Mouse (Mus musculus): ENCODE data around the gene H2-Q10.
"Not testable (repeated sequence)": the region's sequence is repeated elsewhere in the genome, so short reads cannot be mapped to it uniquely, and the experiment has no call there.

Gene H2-Q10

DNA sequence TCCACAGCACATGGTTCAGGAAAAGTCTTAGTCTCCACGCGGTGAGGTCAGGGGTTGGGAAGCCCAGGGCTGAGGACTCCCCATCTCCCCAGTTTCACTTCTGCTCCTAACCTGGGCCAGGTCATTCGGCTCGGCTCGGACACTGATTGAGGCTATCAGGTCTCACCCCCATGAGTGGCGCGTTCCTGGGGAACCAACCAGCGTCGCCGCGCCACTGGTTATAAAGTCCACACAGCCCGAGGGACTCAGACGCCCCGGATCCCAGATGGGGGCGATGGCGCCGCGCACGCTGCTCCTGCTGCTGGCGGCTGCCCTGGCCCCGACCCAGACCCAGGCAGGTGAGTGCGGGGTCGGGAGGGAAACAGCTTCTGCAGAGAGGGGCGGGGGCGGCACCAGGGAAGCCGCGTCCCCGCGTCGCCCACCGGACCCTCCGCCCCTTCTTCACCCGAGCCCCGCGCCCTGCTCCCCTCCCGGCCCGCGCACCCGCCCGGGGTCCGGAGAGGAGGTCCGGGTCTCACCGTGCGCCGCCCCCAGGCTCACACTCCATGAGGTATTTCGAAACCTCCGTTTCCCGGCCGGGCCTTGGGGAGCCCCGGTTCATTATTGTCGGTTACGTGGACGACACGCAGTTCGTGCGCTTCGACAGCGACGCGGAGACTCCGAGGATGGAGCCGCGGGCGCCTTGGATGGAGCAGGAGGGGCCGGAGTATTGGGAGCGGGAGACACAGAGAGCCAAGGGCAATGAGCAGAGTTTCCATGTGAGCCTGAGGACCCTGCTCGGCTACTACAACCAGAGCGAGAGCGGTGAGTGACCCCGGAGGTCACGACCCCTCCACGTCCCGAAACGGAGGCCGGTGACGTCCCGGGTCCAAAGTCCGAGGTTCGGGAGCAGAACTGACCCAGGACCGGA lies at the start of gene H2-Q10:
H2-Q10 (plus strand) TSS at position 248 of the 910 bp plus-strand sequence.
- DNase-seq (ENCODE audit: low read depth, low spot score) = no peak

DNA sequence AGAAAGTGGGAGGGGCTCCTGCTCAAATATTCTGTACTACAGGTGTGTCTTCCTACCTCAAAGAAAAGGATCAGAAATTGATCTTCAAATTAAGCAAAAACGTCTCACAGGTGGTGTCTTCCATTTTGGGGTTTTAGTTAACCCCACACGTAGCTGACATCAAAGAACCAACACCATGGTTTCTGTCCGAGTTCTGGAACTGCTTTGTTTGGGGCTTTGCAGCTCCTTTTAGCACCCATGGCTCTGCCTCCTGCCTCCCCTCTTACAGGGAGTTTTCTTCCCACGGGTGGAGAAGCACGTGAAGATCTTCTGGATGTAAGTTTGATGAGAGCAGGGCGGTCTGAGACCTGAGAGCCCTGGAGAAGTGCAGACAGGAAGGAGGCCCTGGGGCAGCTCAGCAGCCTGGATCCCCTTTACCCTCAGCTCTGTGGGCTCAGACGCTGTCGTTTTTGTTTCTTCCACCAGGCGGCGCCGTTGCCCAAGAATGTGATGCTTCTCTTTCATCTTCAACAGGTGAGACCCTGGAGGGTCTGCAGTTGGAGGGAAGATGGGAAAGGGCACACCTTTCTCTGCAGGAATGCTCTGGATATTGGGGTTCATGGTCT lies 49.6 kb upstream of the H2-Q10 start:
- not testable (repeated sequence) for DNase-seq (ENCODE audit: low read depth, low spot score)

DNA sequence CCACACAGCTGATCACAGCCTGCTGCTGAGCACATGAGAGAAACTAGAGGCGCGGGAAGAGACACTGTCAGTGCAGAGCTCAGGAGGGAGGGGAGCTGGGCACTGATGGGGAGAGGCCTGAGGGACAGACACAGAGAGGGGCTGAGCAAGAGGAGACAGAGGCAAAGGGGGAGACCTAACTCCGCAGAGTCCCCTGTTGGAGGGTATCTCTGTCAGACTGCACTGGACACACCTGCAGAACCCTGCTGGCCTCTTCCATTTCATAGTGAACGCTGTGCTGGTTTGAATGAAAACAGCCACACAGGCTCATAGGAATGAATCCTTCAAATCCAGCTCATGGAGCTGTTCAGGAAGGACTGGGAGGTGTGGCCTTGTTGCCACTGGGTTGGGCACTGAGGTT lies 48.6 kb upstream of the H2-Q10 start:
- not testable (repeated sequence) for DNase-seq (ENCODE audit: low read depth, low spot score)

DNA sequence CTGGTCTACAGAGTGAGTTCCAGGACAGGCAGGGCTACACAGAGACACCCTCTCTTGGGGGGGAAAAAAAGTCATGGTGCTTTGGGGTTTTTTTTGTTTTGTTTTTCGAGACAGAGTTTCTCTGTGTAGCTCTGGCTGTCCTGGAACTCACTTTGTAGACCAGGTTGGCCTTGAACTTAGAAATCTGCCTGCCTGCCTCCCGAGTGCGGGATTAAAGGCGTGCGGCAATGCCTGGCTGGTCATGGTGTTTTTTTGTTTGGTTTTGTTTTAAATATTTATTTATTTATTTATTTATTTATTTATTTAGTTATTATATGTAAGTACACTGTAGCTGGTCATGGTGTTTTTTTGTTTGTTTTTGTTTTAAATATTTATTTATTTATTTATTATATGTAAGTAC lies 47.5 kb upstream of the H2-Q10 start:
- not testable (repeated sequence) for DNase-seq (ENCODE audit: low read depth, low spot score)

DNA sequence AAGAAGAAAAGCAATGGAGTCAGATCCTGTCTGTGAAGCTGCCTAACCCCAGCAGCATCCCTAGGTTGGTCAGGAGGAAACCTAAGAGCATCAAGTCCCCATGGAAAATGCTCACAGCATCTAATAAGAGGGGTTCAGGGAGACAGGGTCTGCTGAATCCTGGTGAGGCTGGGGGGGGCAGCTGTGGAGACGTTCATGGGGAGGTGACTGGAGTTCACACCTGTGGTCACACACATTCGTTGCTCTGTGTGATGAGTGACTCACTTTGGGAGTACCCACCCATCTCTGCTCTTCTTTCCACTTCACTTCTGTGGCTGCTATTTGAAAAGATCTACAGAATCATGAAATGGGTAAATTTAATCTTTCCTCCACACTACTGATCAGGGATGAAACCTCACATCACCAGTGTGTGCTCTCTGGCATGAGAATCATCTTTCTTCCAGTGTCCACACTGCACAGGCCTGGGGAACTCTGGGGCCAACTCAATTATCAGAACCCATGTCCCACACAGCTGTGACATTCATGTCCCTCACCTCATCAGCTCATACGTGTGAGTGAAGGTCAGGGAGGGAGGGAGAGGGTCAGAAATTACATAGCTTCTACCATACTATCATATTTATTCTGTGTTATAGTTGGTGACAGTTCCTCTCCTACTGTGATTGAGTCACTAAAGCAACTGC lies 46.6 kb upstream of the H2-Q10 start:
- not testable (repeated sequence) for DNase-seq (ENCODE audit: low read depth, low spot score)

DNA sequence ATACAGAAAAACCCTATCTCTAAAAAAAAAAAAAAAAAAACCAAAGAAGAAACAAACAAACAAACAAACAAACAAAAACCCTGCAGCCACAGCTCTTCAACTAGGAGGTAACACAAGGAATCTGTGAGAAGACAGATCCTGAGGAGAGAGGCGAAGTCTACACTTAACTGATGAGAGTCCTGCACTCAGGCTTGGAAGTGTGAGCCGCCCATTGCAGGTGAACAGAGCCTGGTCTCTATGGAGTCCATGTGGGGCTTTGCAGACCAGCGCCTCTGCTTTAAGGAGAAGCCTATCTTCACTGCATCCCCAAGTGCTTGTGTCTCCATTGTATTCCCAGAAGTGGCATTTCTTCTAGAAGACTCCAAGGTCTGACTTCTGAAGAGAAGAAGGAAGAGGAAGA lies 45.8 kb upstream of the H2-Q10 start:
- not testable (repeated sequence) for DNase-seq (ENCODE audit: low read depth, low spot score)

DNA sequence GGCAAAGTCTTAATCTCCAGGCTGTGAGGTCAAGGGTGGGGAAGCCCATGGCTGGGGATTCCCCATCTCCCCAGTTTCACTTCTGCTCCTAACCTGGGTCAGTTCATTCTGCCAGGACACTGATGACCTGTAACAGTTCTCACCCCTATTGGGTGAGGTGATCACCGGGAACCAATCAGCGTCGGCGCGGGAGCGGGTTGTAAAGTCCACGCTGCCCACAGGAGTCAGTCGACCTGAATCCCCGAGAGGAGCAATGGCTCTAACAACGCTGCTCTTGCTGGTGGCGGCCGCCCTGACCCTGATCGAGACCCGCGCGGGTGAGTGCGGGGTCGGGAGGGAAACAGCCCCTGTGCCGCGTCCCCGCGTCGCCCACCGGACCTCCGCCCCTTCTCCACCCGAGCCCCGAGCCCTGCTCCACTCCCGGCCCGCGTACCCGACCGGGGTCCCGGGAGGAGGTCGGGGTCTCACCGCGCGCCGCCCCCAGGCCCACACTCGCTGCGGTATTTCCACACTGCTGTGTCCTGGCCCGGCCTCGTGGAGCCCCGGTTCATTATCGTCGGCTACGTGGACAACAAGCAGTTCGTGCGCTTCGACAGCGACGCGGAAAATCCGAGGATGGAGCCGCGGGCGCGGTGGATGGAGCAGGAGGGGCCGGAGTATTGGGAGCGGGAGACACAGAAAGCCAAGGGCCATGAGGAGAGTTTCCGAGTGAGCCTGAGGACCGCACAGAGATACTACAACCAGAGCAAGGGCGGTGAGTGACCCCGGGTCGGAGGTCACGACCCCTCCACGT lies 45.1 kb upstream of the H2-Q10 start, which contains the start of gene H2-Q6:
H2-Q6 (plus strand) TSS at position 227 of the 793 bp plus-strand sequence.
- DNase-seq (ENCODE audit: low read depth, low spot score) = not testable (repeated sequence)

DNA sequence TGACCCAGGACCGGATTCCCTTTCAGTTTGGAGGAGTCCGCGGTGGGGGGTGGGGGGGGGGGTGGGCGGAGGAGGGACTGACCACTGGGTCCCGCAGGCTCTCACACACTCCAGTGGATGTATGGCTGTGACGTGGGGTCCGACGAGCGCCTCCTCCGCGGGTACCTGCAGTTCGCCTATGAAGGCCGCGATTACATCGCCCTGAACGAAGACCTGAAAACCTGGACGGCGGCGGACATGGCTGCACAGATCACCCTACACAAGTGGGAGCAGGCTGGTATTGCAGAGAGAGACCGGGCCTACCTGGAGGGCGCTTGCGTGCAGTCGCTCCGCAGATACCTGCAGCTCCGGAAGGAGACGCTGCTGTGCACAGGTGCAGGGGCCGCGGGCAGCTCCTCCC lies 44.4 kb upstream of the H2-Q10 start:
- DNase-seq (ENCODE audit: low read depth, low spot score) = not testable (repeated sequence)

DNA sequence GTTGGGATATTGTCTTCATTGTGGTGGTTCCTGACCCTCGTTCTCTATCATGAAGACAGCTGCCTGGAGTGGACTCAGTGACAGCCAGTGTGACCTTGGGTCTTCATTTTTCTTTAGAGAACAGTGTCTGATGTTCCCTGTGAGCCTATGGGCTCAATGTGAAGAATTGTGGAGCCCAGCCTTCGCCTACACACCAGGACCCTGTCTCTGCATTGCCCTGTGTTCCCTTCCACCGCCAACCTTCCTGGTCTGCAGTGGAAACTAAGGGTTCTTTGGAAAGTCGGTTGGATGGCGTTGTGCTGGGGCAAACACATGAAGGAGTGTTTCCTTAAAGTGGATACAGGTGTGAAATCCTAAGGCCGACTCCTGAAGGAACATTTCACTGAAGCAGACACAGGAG lies 41.0 kb upstream of the H2-Q10 start:
- DNase-seq (ENCODE audit: low read depth, low spot score) = not testable (repeated sequence)

DNA sequence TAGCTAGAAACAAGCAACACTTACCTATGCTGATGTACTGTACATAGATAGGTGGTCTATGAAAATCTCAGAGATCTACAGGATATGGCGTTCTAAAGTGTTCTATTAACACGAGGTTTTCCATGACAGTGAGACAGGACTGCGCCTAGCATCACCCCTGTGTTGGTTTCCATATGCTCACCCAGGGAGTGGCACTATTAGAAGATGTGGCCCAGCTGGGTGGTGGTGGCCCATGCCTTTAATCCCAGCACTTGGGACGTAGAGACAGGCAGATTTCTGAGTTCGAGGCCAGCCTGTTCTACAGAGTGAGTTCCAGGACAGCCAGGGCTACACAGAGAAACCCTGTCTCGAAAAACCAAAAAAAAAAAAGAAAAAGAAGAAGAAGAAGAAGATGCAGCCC lies 39.2 kb upstream of the H2-Q10 start:
- not testable (repeated sequence) for DNase-seq (ENCODE audit: low read depth, low spot score)

DNA sequence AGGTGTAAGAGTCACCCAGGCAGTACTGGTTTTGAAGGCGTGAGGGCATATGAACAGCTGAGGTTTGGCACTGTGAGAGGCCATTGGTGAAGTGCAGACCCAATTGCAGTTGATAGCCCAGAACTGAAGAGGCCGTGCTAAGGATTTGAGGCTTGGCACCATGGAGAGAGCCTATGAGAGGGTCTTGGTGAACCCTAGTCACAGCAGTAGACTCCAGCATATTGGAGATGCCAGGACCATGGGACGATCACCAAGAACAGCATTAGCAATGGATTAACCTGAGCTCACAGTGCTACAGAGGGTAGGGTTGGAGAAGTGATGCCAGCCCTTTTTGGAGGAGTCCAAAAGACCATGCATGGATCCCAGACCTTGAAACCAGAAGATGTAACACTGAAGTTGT lies 37.7 kb upstream of the H2-Q10 start:
- not testable (repeated sequence) for DNase-seq (ENCODE audit: low read depth, low spot score)

DNA sequence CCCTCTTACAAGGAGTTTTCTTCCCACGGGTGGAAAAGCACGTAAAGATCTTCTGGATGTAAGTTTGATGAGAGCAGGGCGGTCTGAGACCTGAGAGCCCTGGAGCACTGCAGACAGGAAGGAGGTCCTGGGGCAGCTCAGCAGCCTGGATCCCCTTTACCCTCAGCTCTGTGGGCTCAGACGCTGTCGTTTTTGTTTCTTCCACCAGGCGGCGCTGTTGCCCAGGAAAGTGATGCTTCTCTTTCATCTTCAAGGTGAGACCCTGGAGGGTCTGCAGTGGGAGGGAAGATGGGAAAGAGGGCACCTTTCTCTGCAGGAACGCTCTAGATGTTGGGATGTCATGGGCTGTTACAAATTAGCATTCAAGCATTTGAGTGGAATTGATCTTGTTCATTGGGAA lies 35.1 kb upstream of the H2-Q10 start:
- not testable (repeated sequence) for DNase-seq (ENCODE audit: low read depth, low spot score)

DNA sequence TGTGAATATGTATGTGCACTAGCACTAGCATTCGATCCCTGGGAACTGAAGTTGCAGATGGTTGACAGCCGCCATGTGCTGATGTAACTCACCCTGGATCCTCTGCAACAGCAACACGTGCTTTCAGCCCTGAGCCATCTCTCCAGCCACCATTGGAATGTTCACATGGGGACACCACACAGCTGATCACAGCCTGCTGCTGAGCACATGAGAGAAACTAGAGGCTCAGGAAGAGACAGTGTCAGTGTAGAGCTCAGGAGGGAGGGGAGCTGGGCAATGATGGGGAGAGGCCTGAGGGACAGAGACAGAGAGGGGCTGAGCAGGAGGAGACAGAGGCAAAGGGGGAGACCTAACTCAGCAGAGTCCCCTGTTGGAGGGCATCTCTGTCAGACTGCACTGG lies 34.3 kb upstream of the H2-Q10 start:
- DNase-seq (ENCODE audit: low read depth, low spot score) = not testable (repeated sequence)

DNA sequence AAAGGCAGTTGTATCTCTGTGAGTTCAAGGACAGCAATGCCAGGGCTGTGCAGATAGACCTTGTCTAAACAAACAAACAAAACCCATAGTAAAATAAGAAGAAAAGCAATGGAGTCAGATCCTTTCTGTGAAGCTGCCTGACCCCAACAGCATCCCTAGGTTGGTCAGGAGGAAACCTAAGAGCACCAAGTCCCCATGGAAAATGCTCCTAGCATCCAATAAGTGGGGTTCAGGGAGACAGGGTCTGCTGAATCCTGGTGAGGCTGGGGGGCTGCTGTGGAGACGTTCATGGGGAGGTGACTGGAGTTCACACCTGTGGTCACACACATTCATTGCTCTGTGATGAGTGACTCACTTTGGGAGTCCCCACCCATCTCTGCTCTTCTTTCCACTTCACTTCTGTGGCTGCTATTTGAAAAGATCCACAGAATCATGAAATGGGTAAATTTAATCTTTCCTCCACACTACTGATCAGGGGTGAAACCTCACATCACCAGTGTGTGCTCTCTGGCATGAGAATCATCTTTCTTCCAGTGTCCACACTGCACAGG lies 32.4 kb upstream of the H2-Q10 start:
- not testable (repeated sequence) for DNase-seq (ENCODE audit: low read depth, low spot score)

DNA sequence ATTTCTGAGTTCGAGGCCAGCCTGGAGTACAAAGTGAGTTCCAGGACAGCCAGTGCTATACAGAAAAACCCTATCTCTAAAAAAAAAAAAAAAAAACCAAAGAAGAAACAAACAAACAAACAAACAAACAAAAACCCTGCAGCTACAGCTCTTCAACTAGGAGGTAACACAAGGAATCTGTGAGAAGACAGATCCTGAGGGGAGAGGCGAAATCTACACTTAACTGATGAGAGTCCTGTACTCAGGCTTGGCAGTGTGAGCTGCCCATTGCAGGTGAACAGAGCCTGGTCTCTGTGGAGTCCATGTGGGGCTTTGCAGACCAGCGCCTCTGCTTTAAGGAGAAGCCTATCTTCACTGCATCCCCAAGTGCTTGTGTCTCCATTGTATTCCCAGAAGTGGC lies 31.5 kb upstream of the H2-Q10 start:
- not testable (repeated sequence) for DNase-seq (ENCODE audit: low read depth, low spot score)

DNA sequence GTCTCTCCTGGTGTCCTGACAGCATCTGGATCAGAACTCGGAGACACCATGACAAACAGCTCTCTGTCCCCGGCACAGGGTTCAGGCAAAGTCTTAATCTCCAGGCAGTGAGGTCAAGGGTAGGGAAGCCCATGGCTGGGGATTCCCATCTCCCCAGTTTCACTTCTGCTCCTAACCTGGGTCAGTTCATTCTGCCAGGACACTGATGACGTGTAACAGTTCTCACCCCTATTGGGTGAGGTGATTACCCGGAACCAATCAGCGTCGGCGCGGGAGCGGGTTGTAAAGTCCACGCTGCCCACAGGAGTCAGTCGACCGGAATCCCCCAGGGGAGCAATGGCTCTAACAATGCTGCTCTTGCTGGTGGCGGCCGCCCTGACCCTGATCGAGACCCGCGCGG lies 31.0 kb upstream of the H2-Q10 start, which contains the start of gene H2-Q7:
H2-Q7 (plus strand) TSS at position 271 of the 400 bp plus-strand sequence.
- DNase-seq (ENCODE audit: low read depth, low spot score) = peak; percentile 32

DNA sequence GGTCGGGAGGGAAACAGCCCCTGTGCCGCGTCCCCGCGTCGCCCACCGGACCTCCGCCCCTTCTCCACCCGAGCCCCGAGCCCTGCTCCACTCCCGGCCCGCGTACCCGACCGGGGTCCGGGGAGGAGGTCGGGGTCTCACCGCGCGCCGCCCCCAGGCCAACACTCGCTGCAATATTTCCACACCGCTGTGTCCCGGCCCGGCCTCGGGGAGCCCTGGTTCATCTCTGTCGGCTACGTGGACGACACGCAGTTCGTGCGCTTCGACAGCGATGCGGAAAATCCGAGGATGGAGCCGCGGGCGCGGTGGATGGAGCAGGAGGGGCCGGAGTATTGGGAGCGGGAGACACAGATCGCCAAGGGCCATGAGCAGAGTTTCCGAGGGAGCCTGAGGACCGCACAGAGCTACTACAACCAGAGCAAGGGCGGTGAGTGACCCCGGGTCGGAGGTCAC lies 30.6 kb upstream of the H2-Q10 start:
- DNase-seq (ENCODE audit: low read depth, low spot score) = not testable (repeated sequence)

DNA sequence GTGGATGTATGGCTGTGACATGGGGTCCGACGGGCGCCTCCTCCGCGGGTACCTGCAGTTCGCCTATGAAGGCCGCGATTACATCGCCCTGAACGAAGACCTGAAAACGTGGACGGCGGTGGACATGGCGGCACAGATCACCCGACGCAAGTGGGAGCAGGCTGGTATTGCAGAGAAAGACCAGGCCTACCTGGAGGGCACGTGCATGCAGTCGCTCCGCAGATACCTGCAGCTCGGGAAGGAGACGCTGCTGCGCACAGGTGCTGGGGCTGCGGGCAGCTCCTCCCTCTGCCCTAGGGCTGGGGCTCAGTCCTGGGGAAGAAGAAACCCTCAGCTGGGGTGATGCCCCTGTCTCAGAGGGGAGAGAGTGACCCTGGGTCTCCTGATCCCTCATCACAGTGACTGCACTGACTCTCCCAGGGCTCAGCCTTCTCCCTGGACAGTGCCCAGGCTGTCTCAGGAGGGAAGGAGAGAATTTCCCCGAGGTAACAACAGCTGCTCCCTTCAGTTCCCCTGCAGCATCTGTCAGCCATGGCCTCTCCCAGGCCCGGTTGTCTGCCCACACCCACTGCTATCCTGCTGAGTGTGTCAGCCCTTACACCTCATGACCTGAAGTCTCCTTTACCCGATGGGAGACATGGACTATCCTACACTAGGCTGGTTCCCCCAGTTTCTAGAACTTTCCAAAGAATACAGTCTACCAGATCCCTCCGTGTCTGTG lies 29.8 kb upstream of the H2-Q10 start:
- not testable (repeated sequence) for DNase-seq (ENCODE audit: low read depth, low spot score)

DNA sequence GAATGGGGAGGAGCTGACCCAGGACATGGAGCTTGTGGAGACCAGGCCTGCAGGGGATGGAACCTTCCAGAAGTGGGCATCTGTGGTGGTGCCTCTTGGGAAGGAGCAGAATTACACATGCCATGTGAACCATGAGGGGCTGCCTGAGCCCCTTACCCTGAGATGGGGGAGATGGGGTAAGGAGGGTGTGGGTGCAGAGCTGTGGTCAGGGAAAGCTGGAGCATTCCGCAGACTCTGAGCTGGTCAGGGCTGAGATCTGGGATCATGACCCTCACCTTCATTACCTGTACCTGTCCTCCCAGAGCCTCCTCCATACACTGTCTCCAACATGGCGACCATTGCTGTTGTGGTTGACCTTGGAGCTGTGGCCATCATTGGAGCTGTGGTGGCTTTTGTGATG lies 27.5 kb upstream of the H2-Q10 start:
- DNase-seq (ENCODE audit: low read depth, low spot score) = not testable (repeated sequence)

DNA sequence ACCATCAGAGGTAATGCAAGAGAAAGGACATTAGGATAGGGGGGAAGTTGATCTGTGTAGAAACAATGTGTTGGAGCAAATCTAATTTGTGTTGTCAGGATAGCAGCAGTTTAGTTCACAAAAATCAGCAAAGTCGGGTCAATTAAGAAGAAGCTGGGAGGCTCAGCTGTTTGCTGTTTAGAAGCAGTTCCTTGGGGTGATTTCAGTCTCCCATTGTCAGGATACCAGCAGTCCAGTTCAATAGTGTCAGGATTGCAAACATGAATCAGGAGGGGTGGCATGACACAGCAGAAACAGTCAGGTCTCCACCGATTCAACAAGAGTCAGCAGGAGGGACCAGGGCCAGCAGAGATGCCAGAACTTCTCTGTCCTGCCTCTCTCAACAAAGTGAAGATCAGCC lies 25.4 kb upstream of the H2-Q10 start:
- DNase-seq (ENCODE audit: low read depth, low spot score) = not testable (repeated sequence)
